Mouse (Mus musculus) CH12.LX (cell line): Measurements from ENCODE around the gene Olfr223. TPM values are rescaled to one million over a fixed set of nuclear protein-coding genes. Genes with fewer than 3 reads are reported as not detected.

Experiments
- DNase-seq: peaks from one replicate; pipeline ENCODE4 v3.0.0-alpha.2; 2013; ENCODE audit errors: extremely low read depth
- H3K27ac ChIP-seq: 2 replicates; pipeline ENCODE4 v1.5.1; 2012; ENCODE audit warnings: low read depth, mild to moderate bottlenecking, control low read depth, moderate library complexity; ENCODE audit not compliant: insufficient read depth
- H3K27me3 ChIP-seq: replicated peaks from 2 replicates; pipeline ENCODE3; 2012; ENCODE audit warnings: inconsistent platforms
- H3K36me3 ChIP-seq, 2 experiments: replicated peaks in 1 of 2; 2 replicates each; pipeline versions ENCODE3 to v1.6.1; 2012; ENCODE audit warnings: inconsistent platforms in 1 of 2, low read length in 1 of 2, mild to moderate bottlenecking in 1 of 2, mixed read lengths in 1 of 2, moderate library complexity in 1 of 2; ENCODE audit not compliant: control insufficient read depth in 1 of 2, insufficient read depth in 1 of 2
- H3K4me1 ChIP-seq, 2 experiments: 2 replicates each; pipeline ENCODE4 v1.6.1; 2012; ENCODE audit warnings: inconsistent platforms in 1 of 2, moderate library complexity in 1 of 2; ENCODE audit not compliant: insufficient read depth in 2 of 2, control insufficient read depth in 1 of 2
- H3K4me2 ChIP-seq: 2 replicates; pipeline ENCODE4 v1.6.1; 2012; ENCODE audit warnings: low read depth, mild to moderate bottlenecking, control low read depth; ENCODE audit not compliant: poor library complexity, insufficient read depth, severe bottlenecking
- H3K4me3 ChIP-seq, 3 experiments: fragments of 150-350 bp in 1 of 3; sonication (generic) in 1 of 3; replicated peaks in 1 of 3; 2 replicates each; pipeline versions ENCODE3 to v1.5.1; 2011 to 2012; ENCODE audit warnings: low read depth in 2 of 3, low read length in 2 of 3, mild to moderate bottlenecking in 2 of 3, moderate library complexity in 2 of 3, control low read depth in 1 of 3, improper control_type of control experiment in 1 of 3, inconsistent platforms in 1 of 3, mixed read lengths in 1 of 3; ENCODE audit not compliant: poor library complexity in 1 of 3
- H3K79me2 ChIP-seq: replicated peaks from 2 replicates; pipeline ENCODE4 v1.6.1; 2012; ENCODE audit warnings: mild to moderate bottlenecking, moderate library complexity; ENCODE audit not compliant: control insufficient read depth, poor library complexity, insufficient read depth, severe bottlenecking; ENCODE audit errors: extremely low read depth
- H3K9ac ChIP-seq: 2 replicates; pipeline ENCODE4 v1.6.1; 2012; ENCODE audit warnings: low read depth, mild to moderate bottlenecking, control low read depth, moderate library complexity; ENCODE audit not compliant: insufficient read depth
- H3K9me3 ChIP-seq: replicated peaks from 2 replicates; pipeline ENCODE3; 2012; ENCODE audit warnings: low read length, inconsistent platforms, mixed read lengths
- BHLHE40 ChIP-seq: IDR thresholded peaks from 2 replicates; pipeline ENCODE4 v1.6.1; 2011; ENCODE audit warnings: mild to moderate bottlenecking, low read depth, low read length, improper control_type of control experiment
- CHD1 ChIP-seq: IDR thresholded peaks from 2 replicates; pipeline ENCODE4 v1.6.1; 2012; ENCODE audit warnings: low read depth, low read length, improper control_type of control experiment, inconsistent platforms
- CHD2 ChIP-seq: IDR thresholded peaks from 2 replicates; pipeline ENCODE4 v1.6.1; 2011; ENCODE audit warnings: low read length, improper control_type of control experiment
- ETS1 ChIP-seq: conservative IDR thresholded peaks from 2 replicates; pipeline ENCODE4 v1.6.1; 2012; ENCODE audit warnings: low read depth, mild to moderate bottlenecking, inconsistent platforms, low read length, improper control_type of control experiment, moderate library complexity
- GABPA ChIP-seq: IDR thresholded peaks from 2 replicates; pipeline ENCODE4 v1.6.1; 2012; ENCODE audit warnings: low read depth, low read length, improper control_type of control experiment, inconsistent platforms; ENCODE audit not compliant: insufficient replicate concordance
- HCFC1 ChIP-seq: IDR thresholded peaks from 2 replicates; pipeline ENCODE4 v1.6.1; 2012; ENCODE audit warnings: low read depth, mild to moderate bottlenecking, inconsistent platforms, low read length, improper control_type of control experiment
- JUN ChIP-seq: IDR thresholded peaks from 2 replicates; pipeline ENCODE4 v1.6.1; 2011; ENCODE audit warnings: low read depth, mild to moderate bottlenecking, low read length, improper control_type of control experiment, moderate library complexity; ENCODE audit not compliant: insufficient read depth
- MAFK ChIP-seq: IDR thresholded peaks from 2 replicates; pipeline ENCODE4 v1.6.1; 2011; ENCODE audit warnings: low read length, improper control_type of control experiment; ENCODE audit not compliant: insufficient replicate concordance
- MAZ ChIP-seq: IDR thresholded peaks from 2 replicates; pipeline ENCODE4 v1.6.1; 2012; ENCODE audit warnings: low read depth, mild to moderate bottlenecking, inconsistent platforms, low read length, improper control_type of control experiment, moderate library complexity
- MEF2A ChIP-seq: IDR thresholded peaks from 2 replicates; pipeline ENCODE4 v1.6.1; 2014; ENCODE audit warnings: low read depth, mild to moderate bottlenecking, inconsistent platforms, low read length, improper control_type of control experiment, borderline replicate concordance
- MXI1 ChIP-seq: IDR thresholded peaks from 2 replicates; pipeline ENCODE4 v1.6.1; 2011; ENCODE audit warnings: mild to moderate bottlenecking, low read depth, low read length, improper control_type of control experiment
- MYC ChIP-seq: IDR thresholded peaks from 2 replicates; pipeline ENCODE4 v1.6.1; 2011; ENCODE audit warnings: low read depth, mild to moderate bottlenecking, improper control_type of control experiment, low read length
- NELFE ChIP-seq: IDR thresholded peaks from 2 replicates; pipeline ENCODE4 v1.6.1; 2011; ENCODE audit warnings: low read depth, low read length, improper control_type of control experiment
- NRF1 ChIP-seq: IDR thresholded peaks from 2 replicates; pipeline ENCODE4 v1.6.1; 2014; ENCODE audit warnings: low read depth, mild to moderate bottlenecking, inconsistent platforms, low read length, improper control_type of control experiment, moderate library complexity
- PAX5 ChIP-seq: IDR thresholded peaks from 2 replicates; pipeline ENCODE4 v1.6.1; 2012; ENCODE audit warnings: low read length, inconsistent platforms, mixed read lengths
- POLR2A ChIP-seq: IDR thresholded peaks from 2 replicates; pipeline ENCODE4 v1.6.1; 2011; ENCODE audit warnings: low read depth, mild to moderate bottlenecking, improper control_type of control experiment, low read length
- POLR2AphosphoS2 ChIP-seq: IDR thresholded peaks from 2 replicates; pipeline ENCODE4 v1.6.1; 2011; ENCODE audit warnings: low read depth, low read length, improper control_type of control experiment
- RAD21 ChIP-seq: IDR thresholded peaks from 2 replicates; pipeline ENCODE4 v1.6.1; 2011; ENCODE audit warnings: low read depth, mild to moderate bottlenecking, low read length, improper control_type of control experiment, moderate library complexity
- SIN3A ChIP-seq: IDR thresholded peaks from 2 replicates; pipeline ENCODE4 v1.6.1; 2012; ENCODE audit warnings: low read length, improper control_type of control experiment, inconsistent platforms
- SMC3 ChIP-seq: IDR thresholded peaks from 2 replicates; pipeline ENCODE4 v1.6.1; 2011; ENCODE audit warnings: low read depth, low read length, improper control_type of control experiment
- TBP ChIP-seq: conservative IDR thresholded peaks from 2 replicates; pipeline ENCODE4 v1.6.1; 2011; ENCODE audit warnings: low read depth, low read length, improper control_type of control experiment
- UBTF ChIP-seq: IDR thresholded peaks from 2 replicates; pipeline ENCODE4 v1.6.1; 2012; ENCODE audit warnings: low read depth, mild to moderate bottlenecking, inconsistent platforms, low read length, improper control_type of control experiment, moderate library complexity
- USF2 ChIP-seq: conservative IDR thresholded peaks from 2 replicates; pipeline ENCODE4 v1.6.1; 2011; ENCODE audit warnings: low read depth, low read length, improper control_type of control experiment
- ZC3H11A ChIP-seq: IDR thresholded peaks from 2 replicates; pipeline ENCODE4 v1.6.1; 2012; ENCODE audit warnings: low read depth, mild to moderate bottlenecking, inconsistent platforms, low read length, improper control_type of control experiment
- ZKSCAN1 ChIP-seq: IDR thresholded peaks from 2 replicates; pipeline ENCODE4 v1.6.1; 2012; ENCODE audit warnings: low read depth, inconsistent platforms, low read length, improper control_type of control experiment, borderline replicate concordance
- ZMIZ1 ChIP-seq: IDR thresholded peaks from 2 replicates; pipeline ENCODE4 v1.6.1; 2012; ENCODE audit warnings: low read depth, mild to moderate bottlenecking, inconsistent platforms, low read length, improper control_type of control experiment
- ZNF384 ChIP-seq: IDR thresholded peaks from 2 replicates; pipeline ENCODE4 v1.6.1; 2012; ENCODE audit warnings: low read depth, low read length, improper control_type of control experiment, inconsistent platforms
- dilution Hi-C: fragments of 300-500 bp; cut with MboI; formaldehyde crosslinking; loops from 2 replicates; pipeline ENCODE4 v1.14.3; 2020; ENCODE audit warnings: low sequenced_read_pairs; ENCODE audit not compliant: extremely low pct_unique_long_range_greater_than_20kb, extremely low pct_ligation_motif_present
- in situ Hi-C: fragments of 300-500 bp; cut with MboI; formaldehyde crosslinking; loops from 3 replicates; pipeline ENCODE4 v1.14.3; 2019; ENCODE audit warnings: low sequenced_read_pairs, low pct_ligation_motif_present, low pct_unique_long_range_greater_than_20kb, mixed read lengths
- polyA plus RNA-seq: library from polyadenylated mRNA; unstranded; fragments of >175 nt; gene quantifications from 2 replicates; pipeline ENCODE4 v1.2.1, GENCODE M21; 2012; ENCODE audit warnings: low read depth; ENCODE audit not compliant: insufficient read length
- total RNA-seq, 2 experiments: library from RNA; depleted of rRNA; stranded (reverse); fragments of 300-350 nt in 1 of 2; fragments of >200 nt in 1 of 2; gene quantifications; 2 replicates each; pipeline ENCODE4 v1.2.3; 2012 to 2014

Olfr223 gene
- total and polyA plus RNA-seq, 3 experiments = not detected

DNA sequence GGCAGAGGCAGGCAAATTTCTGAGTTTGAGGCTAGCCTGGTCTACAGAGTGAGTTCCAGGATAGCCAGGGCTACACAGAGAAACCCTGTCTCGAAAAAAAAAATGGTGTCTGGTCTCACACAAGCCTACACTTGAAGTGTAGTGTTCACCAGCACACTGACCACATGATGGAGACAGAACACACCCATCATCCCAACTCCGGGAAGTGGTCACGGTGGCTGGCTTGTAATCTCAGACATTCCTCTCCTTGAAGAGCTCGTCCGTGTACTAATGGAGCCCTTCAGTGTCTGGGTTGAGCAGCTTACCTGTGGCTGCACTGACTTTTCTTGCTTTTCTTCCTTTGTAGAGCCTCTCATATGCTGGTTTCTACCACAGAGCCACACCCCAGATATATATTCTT, 48.1 kb upstream of the Olfr223 start:
- H3K79me2 ChIP-seq = no peaks in the 10 kb centered on the region
- no peak for TF ChIP-seq BHLHE40
- TF ChIP-seq MAFK = no peak
- no peak for TF ChIP-seq MXI1
- TF ChIP-seq ZMIZ1 = no peak
- no peak for TF ChIP-seq POLR2A
- TF ChIP-seq USF2 = no peak
- TF ChIP-seq MAZ = no peak
- no peak for TF ChIP-seq SMC3
- TF ChIP-seq SIN3A = no peak
- no peak for TF ChIP-seq ZKSCAN1
- no peak for TF ChIP-seq MYC
- no peak for TF ChIP-seq ETS1
- TF ChIP-seq CHD1 = no peak
- no peak for TF ChIP-seq HCFC1
- TF ChIP-seq CHD2 = no peak
- no peak for TF ChIP-seq NRF1
- no peak for TF ChIP-seq TBP
- TF ChIP-seq ZC3H11A = no peak
- dilution Hi-C loops = no loop called here
- no peaks in the 10 kb centered on the region for H3K9me3 ChIP-seq
- H3K4me3 ChIP-seq = no peak overlapping the region
- no peak overlapping the region for H3K4me2 ChIP-seq
- no peak for DNase-seq
- no peak overlapping the region for H3K27ac ChIP-seq
- peaks cover 23% of the 10 kb centered on the region for H3K27me3 ChIP-seq
- in situ Hi-C loops = loop anchor here (5.0 kb wide), 1 partner anchor 41 kb away; no protein-coding TSS in a partner anchor
- H3K9ac ChIP-seq = no peak overlapping the region
- peaks cover 4 to 15% of the 10 kb centered on the region in 2 experiments for H3K4me1 ChIP-seq
- no peaks in the 10 kb centered on the region for H3K36me3 ChIP-seq

DNA sequence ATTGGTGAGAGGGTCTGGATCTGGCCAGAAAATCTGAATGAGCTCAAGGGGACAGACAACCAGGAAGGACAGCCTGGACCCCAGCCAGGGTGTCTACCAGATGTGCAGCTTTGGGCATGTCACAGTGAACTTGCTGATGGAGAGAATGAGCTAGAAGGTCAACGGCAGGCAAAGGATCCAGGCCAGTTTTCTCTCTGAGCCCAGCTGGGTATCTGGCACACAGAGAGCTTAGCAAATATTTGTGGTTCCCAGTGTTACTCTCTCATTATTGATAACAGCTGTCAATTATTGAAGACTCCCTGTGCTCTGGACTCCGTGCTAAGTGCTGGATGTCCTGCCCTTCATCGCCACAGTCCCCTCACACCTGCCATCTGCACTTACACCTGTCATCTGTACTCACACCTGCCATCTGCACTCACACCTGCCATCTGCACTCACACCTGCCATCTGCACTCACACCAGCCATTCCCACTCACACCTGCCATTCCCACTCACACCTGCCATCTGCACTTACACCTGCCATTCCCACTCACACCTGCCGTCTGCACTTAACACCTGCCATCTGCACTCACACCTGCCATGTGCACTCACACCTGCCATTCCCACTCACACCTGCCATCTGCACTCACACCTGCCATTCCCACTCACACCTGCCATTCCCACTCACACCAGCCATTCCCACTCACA, 47.0 kb upstream of the Olfr223 start:
- peaks cover 13% of the 10 kb centered on the region for H3K27me3 ChIP-seq
- no peaks in the 10 kb centered on the region for H3K79me2 ChIP-seq
- DNase-seq = no peak
- H3K27ac ChIP-seq = no peak overlapping the region
- H3K4me1 ChIP-seq = peaks cover 4 to 15% of the 10 kb centered on the region in 2 experiments
- H3K4me3 ChIP-seq = no peak overlapping the region
- H3K9ac ChIP-seq = no peak overlapping the region
- in situ Hi-C loops (loop anchor here (5.0 kb wide), 1 partner anchor 42 kb away; no protein-coding TSS in a partner anchor), dilution Hi-C loops (no loop called here)
- H3K4me2 ChIP-seq = no peak overlapping the region
- H3K9me3 ChIP-seq = no peaks in the 10 kb centered on the region
- TF ChIP-seq JUN = no peak
- no peak for TF ChIP-seq MEF2A
- TF ChIP-seq PAX5 = no peak
- TF ChIP-seq ZNF384 = no peak
- TF ChIP-seq GABPA = no peak
- no peak for TF ChIP-seq NELFE
- no peak for TF ChIP-seq ETS1
- TF ChIP-seq CHD1 = no peak
- TF ChIP-seq MXI1 = no peak
- no peak for TF ChIP-seq CHD2
- no peak for TF ChIP-seq POLR2AphosphoS2
- no peak for TF ChIP-seq MAZ
- no peak for TF ChIP-seq UBTF
- TF ChIP-seq RAD21 = no peak
- H3K36me3 ChIP-seq = no peaks in the 10 kb centered on the region
